Mouse (Mus musculus) megakaryocyte-erythroid progenitor cell, adult 5 weeks (primary cell): ENCODE data around the gene Olfr1383. TPM values are rescaled to one million over a fixed set of nuclear protein-coding genes. Genes with fewer than 3 reads are reported as not detected.

ENCODE experiments used
- polyA plus RNA-seq: library from polyadenylated mRNA; stranded (reverse); fragments of >175 nt; gene quantifications from 2 replicates; pipeline ENCODE4 v1.2.3, GENCODE M21; 2012

Gene Olfr1383
- polyA plus RNA-seq: not detected in 2 replicates

DNA sequence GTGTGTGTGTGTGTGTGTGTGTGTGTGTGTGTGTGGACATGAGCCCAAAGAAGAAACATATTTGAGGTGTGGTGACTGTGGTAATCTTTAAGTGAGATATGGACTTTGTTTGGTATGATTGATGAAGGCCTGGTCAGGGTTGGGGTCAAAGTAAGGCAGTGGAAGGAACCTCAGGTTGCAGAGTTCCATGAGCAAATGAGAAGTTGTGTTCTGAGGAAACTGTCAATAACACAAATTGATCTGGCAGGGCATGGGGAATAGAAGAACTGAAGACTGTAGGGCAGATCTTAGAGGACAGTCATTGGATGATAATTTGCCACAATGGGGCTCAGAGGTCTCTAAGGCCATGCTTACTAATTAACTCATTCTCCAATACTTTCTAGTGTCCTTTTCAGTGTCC lies at the start of gene Olfr1383:
Gene Olfr1383 (plus strand): TSS at position 301 of the 400 bp plus-strand sequence.

DNA sequence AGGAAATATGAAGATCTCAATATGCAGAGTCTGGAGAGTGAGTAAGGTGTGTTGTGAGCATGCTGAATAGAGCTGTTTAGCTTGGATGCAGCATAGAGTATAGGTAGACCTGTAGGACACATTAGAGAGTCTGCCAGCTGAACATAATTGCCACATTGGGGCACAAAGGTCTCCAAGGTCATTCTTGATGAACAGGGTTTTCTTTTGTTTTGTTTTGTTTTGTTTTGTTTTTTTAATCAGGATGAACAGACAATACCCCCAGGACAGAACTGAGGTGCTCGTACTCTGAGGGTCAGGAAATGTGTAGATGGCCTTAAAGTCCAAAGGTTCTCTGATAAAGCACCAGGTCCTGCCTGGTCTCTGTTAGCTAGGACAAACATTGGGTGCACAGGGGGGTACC lies 30.7 kb upstream of the Olfr1383 start, which contains the start of gene Olfr1385:
Gene Olfr1385 (plus strand): TSS at position 301 of the 400 bp plus-strand sequence.

DNA sequence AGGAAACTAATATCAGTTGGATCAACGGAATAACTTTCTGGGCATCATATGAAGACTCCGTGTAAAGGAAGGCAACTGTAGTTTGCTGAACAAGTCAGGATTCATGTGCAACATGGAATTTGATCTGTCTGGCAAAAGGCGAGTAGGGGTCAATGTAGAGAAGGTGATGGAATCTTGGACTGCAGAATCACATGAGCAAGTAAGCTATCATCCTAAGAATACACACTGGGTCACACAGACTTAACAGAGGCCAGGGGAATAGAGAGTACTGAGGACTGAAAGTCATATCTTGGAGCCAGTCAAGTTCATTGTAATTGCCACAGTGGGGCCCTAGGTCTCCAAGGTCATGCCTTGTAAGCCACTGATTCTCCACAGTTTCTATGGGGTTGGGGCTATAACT lies 8.5 kb downstream of the Olfr1383 start, which contains the start of gene Olfr1382:
Gene Olfr1382 (plus strand): TSS at position 301 of the 400 bp plus-strand sequence.

DNA sequence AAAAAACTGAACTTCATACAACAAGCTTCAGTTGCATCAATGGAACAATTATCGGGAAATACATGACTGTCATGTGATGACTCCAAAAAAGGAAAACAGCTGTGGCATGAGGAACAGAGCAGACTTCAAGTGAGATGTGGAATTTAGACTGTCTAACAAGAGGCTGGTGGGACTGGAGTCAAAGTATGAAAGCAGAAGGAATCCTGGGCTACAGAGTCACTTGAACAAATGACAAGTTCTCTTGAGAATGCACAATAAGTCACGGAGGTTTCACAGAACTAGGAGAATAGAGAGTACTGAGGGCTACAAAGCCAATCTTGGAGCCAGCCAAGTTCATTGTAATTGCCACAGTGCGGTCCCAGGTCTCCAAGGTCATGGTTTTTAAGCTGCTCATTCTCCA lies 23.7 kb downstream of the Olfr1383 start, which contains the start of gene Olfr1381:
Gene Olfr1381 (plus strand): TSS at position 301 of the 400 bp plus-strand sequence.

DNA sequence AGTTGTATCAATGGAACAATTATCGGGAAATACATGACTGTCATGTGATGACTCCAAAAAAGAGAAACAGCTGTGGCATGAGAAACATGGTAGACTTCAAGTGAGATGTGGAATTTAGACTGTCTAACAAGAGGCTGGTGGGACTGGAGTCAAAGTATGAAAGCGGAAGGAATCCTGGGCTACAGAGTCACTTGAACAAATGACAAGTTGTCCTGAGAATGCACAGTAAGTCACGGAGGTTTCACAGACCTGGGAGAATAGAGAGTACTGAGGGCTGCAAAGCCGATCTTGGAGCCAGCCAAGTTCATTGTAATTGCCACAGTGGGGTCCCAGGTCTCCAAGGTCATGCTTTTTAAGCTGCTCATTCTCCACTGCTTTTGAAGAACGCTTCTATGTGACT lies 37.1 kb downstream of the Olfr1383 start, which contains the start of gene Olfr1380:
Gene Olfr1380 (plus strand): TSS at position 301 of the 400 bp plus-strand sequence.

Other genes starting within 250 kb of the Olfr1383 start
- gene Olfr1393, start 241.3 kb upstream of the Olfr1383 start, polyA plus RNA-seq: not detected in 2 replicates
- gene Olfr1392, start 234.4 kb upstream of the Olfr1383 start, polyA plus RNA-seq: not detected in 2 replicates
- gene Olfr10, start 214.9 kb upstream of the Olfr1383 start, polyA plus RNA-seq: not detected in 2 replicates
- gene Olfr1391, start 196.9 kb upstream of the Olfr1383 start, polyA plus RNA-seq: 0.10 TPM in 1 of 2 replicates, not detected in the other
- gene Olfr1390, start 184.5 kb upstream of the Olfr1383 start, polyA plus RNA-seq: not detected in 2 replicates
- not detected in 2 replicates for gene Olfr1389, start 96.6 kb upstream of the Olfr1383 start, polyA plus RNA-seq
- not detected in 2 replicates for gene Olfr1388, start 83.0 kb upstream of the Olfr1383 start, polyA plus RNA-seq
- not detected in 2 replicates for gene Olfr1387, start 64.3 kb upstream of the Olfr1383 start, polyA plus RNA-seq
- not detected in 2 replicates for gene Olfr1386, start 54.6 kb upstream of the Olfr1383 start, polyA plus RNA-seq
- gene Olfr1385, start 30.6 kb upstream of the Olfr1383 start, polyA plus RNA-seq: 0.03 TPM in 1 of 2 replicates, not detected in the other
- not detected in 2 replicates for gene Olfr1384, start 12.9 kb upstream of the Olfr1383 start, polyA plus RNA-seq
- not detected in 2 replicates for gene Olfr1382, start 8.6 kb downstream of the Olfr1383 start, polyA plus RNA-seq
- not detected in 2 replicates for gene Olfr1381, start 23.8 kb downstream of the Olfr1383 start, polyA plus RNA-seq
- not detected in 2 replicates for gene Olfr1380, start 37.2 kb downstream of the Olfr1383 start, polyA plus RNA-seq
- gene Flt4, start 89.6 kb downstream of the Olfr1383 start, polyA plus RNA-seq: 0.21 and 0.26 TPM in 2 replicates
- gene Scgb3a1, start 144.0 kb downstream of the Olfr1383 start, polyA plus RNA-seq: 0.26 TPM in 1 of 2 replicates, not detected in the other
- gene Cnot6, start 193.1 kb downstream of the Olfr1383 start, polyA plus RNA-seq: 17.9 and 26.8 TPM in 2 replicates